Mouse (Mus musculus): Measurements from ENCODE around the gene Mrpl18. TPM values are rescaled to one million over a fixed set of nuclear protein-coding genes. Genes with fewer than 3 reads are reported as not detected.
"Not testable (repeated sequence)": the region's sequence is repeated elsewhere in the genome, so short reads cannot be mapped to it uniquely, and the experiment has no call there.

Mrpl18 gene
- 185 and 193 TPM in 2 replicates for polyA plus RNA-seq (2016; fragmentation: Nextera tagmentation; extraction: Ambion mirVana)

DNA sequence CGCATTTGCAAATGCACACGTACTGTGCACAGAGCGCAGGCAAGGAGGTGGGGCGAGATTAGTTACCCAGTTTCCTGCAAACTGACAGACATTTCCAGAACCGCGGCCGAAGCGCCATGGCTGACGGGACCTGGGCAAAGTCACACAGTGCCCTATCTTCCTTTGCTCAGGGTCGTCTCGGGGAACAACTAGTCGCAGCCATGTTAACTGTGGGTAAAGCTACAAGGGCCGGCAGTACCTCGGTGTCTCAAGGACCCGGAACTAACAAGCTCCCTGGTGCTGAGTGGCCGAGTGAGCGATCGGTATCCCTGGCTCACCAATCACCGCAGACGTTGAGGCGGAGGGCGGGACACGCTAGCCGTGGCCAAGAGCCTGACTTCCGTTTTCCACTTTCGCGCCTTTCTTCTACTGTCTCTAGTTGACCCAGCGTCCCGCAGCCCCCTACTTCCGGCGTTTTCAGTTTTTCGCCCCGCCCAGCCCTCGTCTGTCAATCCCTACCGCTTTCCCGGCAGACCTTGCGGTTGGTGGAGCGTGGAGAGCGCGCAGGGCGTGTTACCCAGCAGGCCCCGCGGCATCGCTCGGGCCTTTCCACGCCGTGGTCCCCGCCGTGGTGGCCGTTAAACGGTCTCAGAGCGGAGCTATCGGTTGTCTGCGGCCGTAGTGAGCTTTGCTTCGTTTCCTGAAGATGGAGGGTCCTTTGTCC, at the start of gene Mrpl18:
Mrpl18 (minus strand) TSS at position 465 of the 703 bp plus-strand sequence.
- WGBS: under 1% methylated on average over 56 of the region's 56 CpGs
- H3K4me1 ChIP-seq: peaks cover 18% of the 10 kb centered on the region
- H3K4me3 ChIP-seq: peak within 1 kb of the TSS; percentile 96

DNA sequence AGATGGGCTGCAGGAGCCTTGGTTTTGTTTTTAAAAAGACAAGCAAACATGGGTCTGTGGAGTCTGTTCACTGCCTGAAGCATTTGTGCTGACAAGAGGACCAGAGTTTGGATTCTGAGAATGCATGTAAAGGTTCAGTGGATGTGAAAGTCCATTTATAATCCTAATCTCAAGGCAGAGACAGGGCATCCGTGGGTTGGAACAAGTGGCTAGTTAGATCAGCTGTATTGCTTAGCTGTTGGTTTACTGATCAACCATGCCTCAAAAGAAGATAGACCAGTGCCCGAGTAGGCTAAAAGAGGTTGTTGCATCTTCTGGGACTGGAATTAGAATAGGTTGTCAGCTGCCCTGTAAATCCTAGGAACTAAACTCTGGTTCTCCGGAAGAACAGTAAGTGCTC, 47.3 kb upstream of the Mrpl18 start:
- Histone ChIP-seq H3K4me1 (peaks cover 17% of the 10 kb centered on the region), H3K36me3 (peaks cover 43% of the 10 kb centered on the region), H3K27ac (replicated peaks) (no peak overlapping the region), H3K27me3 (ENCODE audit: low read depth, poor library complexity, severe bottlenecking) (no peaks in the 10 kb centered on the region), H3K4me3 (no peak overlapping the region), H3K9me3 (replicated peaks) (no peaks in the 10 kb centered on the region)
- WGBS: 93% methylated on average over 3 of the region's 3 CpGs
- DNase-seq (ENCODE audit: low spot score): no peak

More for the DNA sequence above, at the start of gene Mrpl18:
- Histone ChIP-seq H3K36me3 (peaks cover 73% of the 10 kb centered on the region), H3K27ac (replicated peaks) (peak within 1 kb of the TSS; percentile 99), H3K9me3 (replicated peaks) (no peaks in the 10 kb centered on the region), H3K27me3 (ENCODE audit: low read depth, poor library complexity, severe bottlenecking) (no peaks in the 10 kb centered on the region)
- peak; percentile 100 for DNase-seq (ENCODE audit: low spot score)

DNA sequence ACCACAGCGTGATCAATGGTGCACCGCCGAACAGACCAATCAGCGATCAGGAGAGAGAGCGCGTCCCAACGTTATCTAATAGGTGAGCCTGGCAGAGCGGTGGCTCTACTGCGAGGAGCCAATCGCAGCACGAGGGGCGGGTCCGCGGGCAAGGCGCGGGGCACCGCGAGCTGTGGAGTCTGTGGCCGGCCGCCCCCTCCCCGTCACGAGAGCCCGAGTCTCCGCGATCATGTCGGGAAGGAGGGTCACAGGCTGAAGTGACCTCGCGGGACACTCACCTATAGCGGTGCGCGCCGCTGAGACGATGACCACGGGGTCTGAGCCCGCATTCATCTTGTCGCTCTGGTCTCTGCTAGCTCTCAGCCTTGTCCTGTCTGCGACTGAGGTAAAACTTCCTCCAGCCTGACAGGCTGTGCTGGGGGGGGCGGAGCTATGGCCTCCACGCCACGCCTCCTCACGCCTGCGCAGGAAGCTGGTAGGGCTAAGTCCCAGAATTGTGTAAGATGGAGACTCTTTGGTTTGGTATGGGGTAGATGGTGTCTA, 44.3 kb upstream of the Mrpl18 start, which contains the start of gene Acat2:
Acat2 (minus strand) TSS at position 417 of the 543 bp plus-strand sequence.
- Histone ChIP-seq H3K4me3 (peak within 1 kb of the TSS; percentile 72), H3K27ac (replicated peaks) (peak within 1 kb of the TSS; percentile 91), H3K4me1 (peaks cover 19% of the 10 kb centered on the region), H3K36me3 (peaks cover 36% of the 10 kb centered on the region), H3K9me3 (replicated peaks) (no peaks in the 10 kb centered on the region), H3K27me3 (ENCODE audit: low read depth, poor library complexity, severe bottlenecking) (no peaks in the 10 kb centered on the region)
- under 1% methylated on average over 42 of the region's 42 CpGs for WGBS
- peak; percentile 93 for DNase-seq (ENCODE audit: low spot score)

DNA sequence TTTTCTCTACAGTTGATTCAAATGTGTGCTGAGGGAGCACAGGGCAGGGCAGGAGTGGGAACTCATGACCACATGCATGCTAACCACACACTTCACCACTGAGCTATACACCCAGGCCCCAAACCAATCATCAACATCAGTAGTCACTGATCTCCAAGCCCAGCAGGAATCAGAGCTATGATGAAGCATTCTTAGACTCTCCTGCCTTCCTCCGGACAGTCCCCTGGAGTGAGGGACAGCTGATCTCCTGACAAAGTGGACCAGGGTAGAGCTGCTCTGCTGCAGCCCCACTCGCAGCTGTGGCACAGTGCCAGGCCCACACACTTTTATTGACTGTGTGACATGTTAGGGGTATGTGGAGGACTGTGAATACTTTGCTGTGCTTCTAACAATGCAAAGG, 43.2 kb upstream of the Mrpl18 start:
- Histone ChIP-seq H3K4me3 (peak overlapping the region; percentile 44), H3K36me3 (peaks cover 36% of the 10 kb centered on the region), H3K4me1 (peaks cover 19% of the 10 kb centered on the region), H3K27ac (replicated peaks) (0 out of 2 replicates have a peak overlapping the region, but pooled peaks have one; percentile 55)
- not testable (repeated sequence) for H3K27me3 ChIP-seq (ENCODE audit: low read depth, poor library complexity, severe bottlenecking); H3K9me3 ChIP-seq (replicated peaks); DNase-seq (ENCODE audit: low spot score)
- 50% methylated on average over 1 of the region's 2 CpGs for WGBS

DNA sequence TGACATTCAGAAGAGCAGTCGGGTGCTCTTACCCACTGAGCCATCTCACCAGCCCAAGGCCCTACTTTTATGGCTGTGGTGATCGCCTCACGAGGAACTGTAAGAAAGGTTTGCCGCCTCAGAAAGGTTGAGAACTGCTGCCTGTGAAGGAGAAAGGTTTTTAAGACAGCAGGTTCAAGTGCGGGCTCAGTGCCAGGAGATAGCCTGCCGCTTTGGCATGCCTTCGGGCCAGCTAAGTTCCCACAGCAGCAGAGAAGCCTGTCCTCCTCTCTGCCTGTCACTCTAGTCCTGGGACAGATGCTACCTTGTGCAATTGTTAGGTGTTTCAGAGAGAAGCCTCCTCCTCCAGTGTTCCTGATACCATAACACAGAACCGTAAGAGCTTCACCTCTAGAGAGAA, 40.5 kb upstream of the Mrpl18 start:
- no peak for DNase-seq (ENCODE audit: low spot score)
- H3K36me3 ChIP-seq: peaks cover 58% of the 10 kb centered on the region

DNA sequence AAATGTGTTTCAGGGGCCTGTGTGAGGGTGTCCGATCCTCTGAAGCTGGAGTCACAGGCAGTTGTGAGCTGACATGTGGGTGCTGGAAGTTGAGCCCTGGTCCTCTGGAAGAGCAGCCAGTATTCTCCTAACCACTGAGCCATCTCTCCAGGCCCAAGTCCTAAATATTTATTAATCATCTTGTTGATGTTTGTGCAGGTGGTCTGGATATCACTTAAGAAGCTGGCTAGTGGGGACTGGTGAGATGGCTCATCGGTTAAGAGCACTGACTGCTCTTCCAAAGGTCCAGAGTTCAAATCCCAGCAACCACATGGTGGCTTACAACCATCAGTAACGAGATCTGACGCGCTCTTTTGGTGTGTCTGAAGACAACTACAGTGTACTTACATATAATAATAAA, 33.5 kb upstream of the Mrpl18 start:
- H3K4me1 ChIP-seq: no peaks in the 10 kb centered on the region
- WGBS: 94% methylated on average over 5 of the region's 5 CpGs
- H3K36me3 ChIP-seq: peaks cover 84% of the 10 kb centered on the region
- H3K4me3 ChIP-seq: no peak overlapping the region
- H3K27ac ChIP-seq (replicated peaks): no peak overlapping the region
- H3K27me3 ChIP-seq (ENCODE audit: low read depth, poor library complexity, severe bottlenecking): no peaks in the 10 kb centered on the region
- no peaks in the 10 kb centered on the region for H3K9me3 ChIP-seq (replicated peaks)
- DNase-seq (ENCODE audit: low spot score): no peak

More for the DNA sequence above, 40.5 kb upstream of the Mrpl18 start:
- Histone ChIP-seq H3K4me3 (no peak overlapping the region), H3K27me3 (ENCODE audit: low read depth, poor library complexity, severe bottlenecking) (no peaks in the 10 kb centered on the region), H3K9me3 (replicated peaks) (no peaks in the 10 kb centered on the region), H3K4me1 (peaks cover 19% of the 10 kb centered on the region), H3K27ac (replicated peaks) (no peak overlapping the region)
- WGBS: 97% methylated on average over 8 of the region's 8 CpGs

DNA sequence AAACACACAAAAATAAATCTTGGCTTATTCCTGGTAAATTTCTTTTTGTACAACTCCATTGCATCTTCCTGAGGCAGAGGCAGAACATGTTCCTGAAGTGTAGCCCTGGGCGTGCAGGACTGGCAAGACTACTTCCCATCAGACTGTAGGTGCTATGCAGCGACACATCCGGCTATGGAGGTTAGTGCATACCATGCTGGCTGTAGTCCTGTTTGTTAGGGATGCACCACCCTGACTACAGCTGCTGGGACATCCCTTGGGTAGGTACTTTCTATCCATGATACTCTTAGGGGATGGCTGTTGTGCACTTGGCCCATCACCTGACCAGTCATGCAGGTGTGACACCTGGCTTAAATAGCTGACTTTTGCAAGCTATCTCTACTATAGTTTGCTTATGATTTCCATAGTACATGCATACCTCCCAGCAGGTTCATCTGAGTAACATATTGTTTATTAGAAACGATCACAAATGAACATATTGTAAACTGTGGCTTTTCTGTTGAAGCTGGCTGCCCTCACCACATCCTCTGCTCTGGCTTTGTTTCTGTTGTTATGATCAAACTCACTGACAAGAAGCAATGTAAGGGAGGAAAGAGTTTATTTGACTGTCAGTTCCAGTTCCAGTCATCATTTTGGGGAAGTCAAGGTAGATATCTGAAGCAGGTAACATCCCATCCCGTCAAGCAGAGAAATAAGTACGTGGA, 26.5 kb upstream of the Mrpl18 start:
- no peak overlapping the region for H3K4me3 ChIP-seq
- H3K27me3 ChIP-seq (ENCODE audit: low read depth, poor library complexity, severe bottlenecking): no peaks in the 10 kb centered on the region
- H3K36me3 ChIP-seq: peaks cover 53% of the 10 kb centered on the region
- peaks cover 17% of the 10 kb centered on the region for H3K4me1 ChIP-seq
- WGBS: 94% methylated on average over 6 of the region's 6 CpGs
- H3K27ac ChIP-seq (replicated peaks): no peak overlapping the region
- H3K9me3 ChIP-seq (replicated peaks): no peaks in the 10 kb centered on the region
- DNase-seq (ENCODE audit: low spot score): no peak

DNA sequence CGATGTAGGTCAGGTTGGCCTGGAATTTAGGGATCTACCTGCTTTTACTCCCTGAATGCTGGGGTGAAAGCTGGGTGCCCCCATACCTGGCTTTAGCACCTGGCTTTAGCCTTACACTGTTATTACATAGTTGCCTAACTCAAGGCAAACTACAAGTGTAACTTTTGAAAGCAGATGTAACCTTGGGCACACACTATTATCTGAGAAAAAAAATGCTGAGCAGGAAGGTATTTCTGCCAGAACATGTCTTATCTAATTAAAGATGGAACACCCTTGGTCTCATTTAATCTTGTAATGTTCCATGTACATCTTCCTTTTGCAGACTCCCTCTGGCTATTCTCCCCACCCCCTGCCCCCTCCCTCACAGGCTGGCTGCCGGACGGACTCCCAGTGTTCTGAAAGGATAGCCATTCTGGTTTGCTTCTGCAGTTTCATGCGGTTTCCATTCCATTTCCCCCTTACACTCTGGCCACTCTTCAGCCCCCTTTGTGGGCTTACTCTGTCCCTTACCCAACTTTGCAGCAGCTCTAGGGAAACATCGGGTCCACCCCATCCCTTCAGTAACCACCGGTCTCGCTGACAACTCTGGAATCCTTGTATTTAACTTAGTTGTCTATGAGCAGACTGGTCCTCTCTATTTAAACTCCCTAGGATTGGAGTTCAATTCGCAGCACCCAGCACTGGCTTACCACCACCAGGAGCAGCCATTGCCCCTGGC, 25.6 kb upstream of the Mrpl18 start:
- peaks cover 21% of the 10 kb centered on the region for H3K4me1 ChIP-seq
- H3K9me3 ChIP-seq (replicated peaks): no peaks in the 10 kb centered on the region
- H3K36me3 ChIP-seq: peaks cover 47% of the 10 kb centered on the region
- H3K27ac ChIP-seq (replicated peaks): no peak overlapping the region
- H3K4me3 ChIP-seq: no peak overlapping the region
- WGBS: 75% methylated on average over 8 of the region's 8 CpGs
- DNase-seq (ENCODE audit: low spot score): no peak
- H3K27me3 ChIP-seq (ENCODE audit: low read depth, poor library complexity, severe bottlenecking): no peaks in the 10 kb centered on the region

DNA sequence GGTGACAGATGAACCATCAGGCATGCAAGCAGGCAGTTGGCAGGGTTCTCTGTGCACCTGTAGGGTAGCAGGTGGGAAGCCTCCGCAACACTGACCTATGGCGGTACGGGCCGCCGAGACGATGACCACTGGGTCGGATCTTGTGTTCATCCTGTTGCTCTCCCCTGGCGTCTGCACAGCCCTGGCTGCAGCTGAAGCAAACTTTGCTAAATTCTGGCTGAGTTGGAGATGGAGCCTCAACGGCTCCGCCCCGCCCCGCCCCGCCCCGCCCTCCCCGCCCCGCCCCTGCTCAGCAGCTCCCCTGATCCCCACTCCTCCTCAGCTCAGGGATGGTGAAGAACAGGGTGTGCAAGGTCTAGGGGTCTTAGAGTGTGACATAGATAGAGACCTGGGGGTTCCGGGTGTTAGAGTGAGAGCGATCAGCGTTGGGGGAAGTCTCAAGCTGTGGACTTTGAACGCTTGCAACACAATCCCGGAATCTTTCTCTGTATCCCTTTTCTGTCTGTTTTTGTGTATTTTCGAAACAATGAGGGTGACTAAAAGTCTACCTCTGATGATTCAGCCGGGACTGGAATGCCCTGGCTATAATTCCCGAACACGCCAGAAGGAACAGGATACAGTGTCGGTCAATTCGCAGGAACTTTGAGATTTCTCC, 24.1 kb upstream of the Mrpl18 start, which contains the start of gene Acat3:
Acat3 (minus strand) TSS at position 450 of the 655 bp plus-strand sequence.
- Histone ChIP-seq H3K4me3 (peak within 1 kb of the TSS; percentile 47), H3K27ac (replicated peaks) (peak within 1 kb of the TSS; percentile 33; the same call in 1 of the 2 replicates), H3K36me3 (peaks cover 34% of the 10 kb centered on the region), H3K9me3 (replicated peaks) (no peaks in the 10 kb centered on the region), H3K27me3 (ENCODE audit: low read depth, poor library complexity, severe bottlenecking) (no peaks in the 10 kb centered on the region), H3K4me1 (peaks cover 21% of the 10 kb centered on the region)
- 17% methylated on average over 27 of the region's 27 CpGs for WGBS
- peak; percentile 28 for DNase-seq (ENCODE audit: low spot score)

DNA sequence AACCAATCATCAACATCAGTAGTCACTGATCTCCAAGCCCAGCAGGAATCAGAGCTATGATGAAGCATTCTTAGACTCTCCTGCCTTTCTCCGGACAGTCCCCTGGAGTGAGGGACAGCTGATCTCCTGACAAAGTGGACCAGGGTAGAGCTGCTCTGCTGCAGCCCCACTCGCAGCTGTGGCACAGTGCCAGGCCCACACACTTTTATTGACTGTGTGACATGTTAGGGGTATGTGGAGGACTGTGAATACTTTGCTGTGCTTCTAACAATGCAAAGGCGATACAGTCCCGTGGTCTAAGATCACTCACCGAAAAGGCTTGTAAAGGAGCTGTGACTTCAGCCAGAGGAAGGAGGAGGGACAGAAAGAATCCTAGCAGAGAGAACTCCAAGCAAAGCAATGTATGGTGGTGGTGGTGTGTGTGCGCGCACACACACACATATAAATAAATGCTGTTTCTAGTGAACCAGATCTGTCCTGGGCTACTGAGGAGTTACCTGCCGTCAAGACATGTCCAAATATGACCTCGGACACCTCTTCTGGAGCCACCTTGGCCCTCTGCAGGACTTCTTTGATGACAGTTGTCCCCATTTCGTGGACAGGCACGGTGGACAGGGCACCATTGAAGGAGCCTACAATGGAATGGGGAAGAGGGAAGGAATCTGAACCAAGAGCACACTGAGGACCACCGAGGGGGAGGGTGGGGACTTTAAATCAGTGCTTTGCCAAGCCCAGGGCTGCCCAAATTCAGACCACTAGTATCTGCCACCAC, 23.4 kb upstream of the Mrpl18 start:
- not testable (repeated sequence) for DNase-seq (ENCODE audit: low spot score); H3K27ac ChIP-seq (replicated peaks); H3K9me3 ChIP-seq (replicated peaks); H3K27me3 ChIP-seq (ENCODE audit: low read depth, poor library complexity, severe bottlenecking)
- Histone ChIP-seq H3K4me1 (peaks cover 21% of the 10 kb centered on the region), H3K36me3 (peaks cover 27% of the 10 kb centered on the region), H3K4me3 (peak overlapping the region; percentile 47)
- 67% methylated on average over 3 of the region's 12 CpGs for WGBS

DNA sequence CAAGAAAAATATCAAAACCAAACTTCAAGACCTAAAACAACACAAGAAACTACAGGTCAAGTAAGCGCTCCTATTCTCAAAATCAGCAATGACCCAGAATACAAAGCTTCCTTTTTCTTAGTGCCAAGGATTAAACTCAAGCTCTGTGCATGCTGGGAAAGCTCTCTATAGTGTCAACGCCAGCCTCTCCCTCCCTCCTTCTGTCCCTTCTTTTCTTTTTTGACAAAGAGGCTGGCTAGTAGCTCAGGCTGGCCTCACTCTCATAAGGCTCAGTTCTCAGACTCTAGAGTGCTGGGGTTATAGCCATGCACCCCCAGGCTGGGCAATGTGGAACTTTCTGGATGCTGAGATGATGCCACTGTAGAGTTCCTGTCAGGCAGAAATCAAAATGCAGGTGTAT, 21.9 kb upstream of the Mrpl18 start:
- Histone ChIP-seq H3K4me3 (no peak overlapping the region), H3K27me3 (ENCODE audit: low read depth, poor library complexity, severe bottlenecking) (no peaks in the 10 kb centered on the region), H3K27ac (replicated peaks) (0 out of 2 replicates have a peak overlapping the region, but pooled peaks have one; percentile 42), H3K9me3 (replicated peaks) (no peaks in the 10 kb centered on the region), H3K4me1 (peaks cover 21% of the 10 kb centered on the region), H3K36me3 (peaks cover 14% of the 10 kb centered on the region)
- 34% methylated on average over 2 of the region's 2 CpGs for WGBS
- DNase-seq (ENCODE audit: low spot score): no peak
